Comparison of ENCODE assay signal across 17 mouse cellular contexts in genomic region chr17:26894342-26894741, GRCm38 (mm10). TPM values are rescaled to one million over a fixed set of nuclear protein-coding genes. Genes with fewer than 3 reads are reported as not detected.
DNase-seq lines count a peak whose midpoint lies in the region; ATAC-seq and TF ChIP-seq lines count a peak whose summit lies in the region.
"Had no signal": no experiment of that assay in that cellular context is flagged by ENCODE, and none has a peak within 500 bp of the region (broad histone marks: within the 10 kb centered on the region; RNA-seq: fewer than 3 reads in every experiment).

No protein-coding gene starts in this region.

- H3K9me3 ChIP-seq in heart, embryonic 15.5 days (replicated peaks), result no peaks in the 10 kb centered on the region
- H3K9me3 ChIP-seq in heart, embryonic 11.5 days (replicated peaks; ENCODE audit: control insufficient read depth, low read length), result no peaks in the 10 kb centered on the region
- H3K9me3 ChIP-seq: embryonic facial prominence, embryonic 12.5 days; liver, embryonic 12.5 days; midbrain, embryonic 10.5 days had no signal

- 61% methylated on average over 6 of the region's 6 CpGs for WGBS in heart, embryonic 15.5 days
- WGBS in heart, embryonic 11.5 days (ENCODE audit: insufficient replicate concordance), result 74% methylated on average over 6 of the region's 6 CpGs

- DNase-seq in lung, postnatal 36 days, result peak; percentile 18
- no peak for DNase-seq in lung, postnatal 10 days
- DNase-seq in layer of hippocampus, adult 9-11 months, result peak; percentile 77
- DNase-seq in gastrocnemius, postnatal 4 days (ENCODE audit: low spot score in 2 of 2), result no peak
- DNase-seq in spleen, postnatal 36 days (ENCODE audit: low spot score in 2 of 2), result no peak
- DNase-seq: adrenal gland, postnatal 36 days; cerebellum, adult 8-10 months; gastrocnemius, postnatal 14 days; kidney, postnatal 10 days had no signal

- no peak for TF ChIP-seq CTCF in cortical plate, adult 2 months (IDR thresholded peaks at IDR 0.05; ENCODE audit: extremely low read depth, insufficient read depth, low read length)

- H3K27me3 ChIP-seq in heart, embryonic 15.5 days, result no peaks in the 10 kb centered on the region
- H3K27me3 ChIP-seq in heart, embryonic 11.5 days (ENCODE audit: control insufficient read depth, insufficient read depth, low read length), result no peaks in the 10 kb centered on the region

- no peak for ATAC-seq in heart, embryonic 15.5 days (replicated peaks; ENCODE audit: insufficient number of reproducible peaks, insufficient read depth, low FRiP score, low read depth)
- ATAC-seq in heart, embryonic 11.5 days (replicated peaks; ENCODE audit: insufficient number of reproducible peaks, low FRiP score, low TSS enrichment), result no peak
- ATAC-seq: inflammation-experienced regulatory T-cells, adult 6 months; liver, embryonic 12.5 days had no signal

- H3K36me3 ChIP-seq in heart, embryonic 15.5 days, result no peaks in the 10 kb centered on the region
- H3K36me3 ChIP-seq in heart, embryonic 11.5 days (ENCODE audit: control insufficient read depth, insufficient read depth, low read length), result no peaks in the 10 kb centered on the region
- H3K36me3 ChIP-seq: embryonic facial prominence, embryonic 12.5 days; liver, embryonic 12.5 days; midbrain, embryonic 10.5 days had no signal

- H3K4me3 ChIP-seq in heart, embryonic 15.5 days, result no peak overlapping the region
- H3K4me3 ChIP-seq in heart, embryonic 11.5 days (ENCODE audit: low read depth, low read length), result no peak overlapping the region
- no peak overlapping the region for H3K4me3 ChIP-seq in cortical plate, adult 2 months (ENCODE audit: insufficient read depth, low read length)
- H3K4me3 ChIP-seq: embryonic facial prominence, embryonic 12.5 days; liver, embryonic 12.5 days; midbrain, embryonic 10.5 days had no signal

- peak overlapping the region; percentile 96 for H3K27ac ChIP-seq in heart, embryonic 15.5 days
- H3K27ac ChIP-seq in heart, embryonic 11.5 days (ENCODE audit: low read depth, low read length), result no peak overlapping the region
- H3K27ac ChIP-seq in cortical plate, adult 2 months (ENCODE audit: insufficient read depth, low read length), result peak overlapping the region; percentile 63
- H3K27ac ChIP-seq: embryonic facial prominence, embryonic 12.5 days; liver, embryonic 12.5 days; midbrain, embryonic 10.5 days had no signal

- no peak overlapping the region for H3K9ac ChIP-seq in heart, embryonic 15.5 days
- no peak overlapping the region for H3K9ac ChIP-seq in heart, embryonic 11.5 days (ENCODE audit: low read depth, low read length)
- H3K9ac ChIP-seq: embryonic facial prominence, embryonic 12.5 days; liver, embryonic 12.5 days had no signal

- no peak overlapping the region for H3K4me2 ChIP-seq in heart, embryonic 15.5 days
- H3K4me2 ChIP-seq in heart, embryonic 11.5 days, result no peak overlapping the region
- H3K4me2 ChIP-seq: embryonic facial prominence, embryonic 12.5 days; liver, embryonic 12.5 days had no signal

- TF ChIP-seq POLR2A in cortical plate, adult 2 months (IDR thresholded peaks at IDR 0.05; ENCODE audit: extremely low read depth, insufficient read depth, low read length), result no peak

- H3K4me1 ChIP-seq in heart, embryonic 15.5 days (replicated peaks), result peaks cover 40% of the 10 kb centered on the region
- H3K4me1 ChIP-seq in heart, embryonic 11.5 days (ENCODE audit: control insufficient read depth, insufficient read depth, low read length), result peaks cover 31% of the 10 kb centered on the region
- peaks cover 13% of the 10 kb centered on the region for H3K4me1 ChIP-seq in cortical plate, adult 2 months (ENCODE audit: control insufficient read depth, insufficient read depth, low read length)

RNA-seq across cellular contexts. Expression of gene Kifc5b, which starts 22.5 kb away (rescaled TPM):
- polyA plus RNA-seq in heart, embryonic 15.5 days (2015; fragmentation: Nextera tagmentation; extraction: Ambion mirVana), result 5.3 and 7.4 TPM in 2 replicates
- polyA plus RNA-seq in heart, embryonic 11.5 days (2014; fragmentation: Nextera tagmentation; extraction: Ambion mirVana), result 6.3 and 6.9 TPM in 2 replicates
- polyA plus RNA-seq in cortical plate, adult 2 months (2012; rRNA removed), result 3.9 TPM in 2 replicates
- total RNA-seq in gastrocnemius, postnatal 4 days (2021), result 1 to 10 TPM; 6.1 to 8.5 TPM

RNA-seq across cellular contexts. Expression of gene Phf1, which starts 38.5 kb away (rescaled TPM):
- polyA plus RNA-seq in heart, embryonic 15.5 days (2015; fragmentation: Nextera tagmentation; extraction: Ambion mirVana), result 7.3 and 9.5 TPM in 2 replicates
- 5.7 and 5.9 TPM in 2 replicates for polyA plus RNA-seq in heart, embryonic 11.5 days (2014; fragmentation: Nextera tagmentation; extraction: Ambion mirVana)
- polyA plus RNA-seq in cortical plate, adult 2 months (2012; rRNA removed), result 47.7 and 48.1 TPM in 2 replicates
- 10 to 100 TPM in 1 of 2 experiments, 1 to 10 TPM in 1; 9.6 to 10.9 TPM for total RNA-seq in gastrocnemius, postnatal 4 days (2021)

RNA-seq across cellular contexts. Expression of gene Cuta, which starts 45.0 kb away (rescaled TPM):
- polyA plus RNA-seq in heart, embryonic 15.5 days (2015; fragmentation: Nextera tagmentation; extraction: Ambion mirVana), result 144 and 160 TPM in 2 replicates
- polyA plus RNA-seq in heart, embryonic 11.5 days (2014; fragmentation: Nextera tagmentation; extraction: Ambion mirVana), result 134 and 145 TPM in 2 replicates
- polyA plus RNA-seq in cortical plate, adult 2 months (2012; rRNA removed), result 136 and 139 TPM in 2 replicates
- total RNA-seq in gastrocnemius, postnatal 4 days (2021), result 10 to 100 TPM; 90.4 to 92.8 TPM

RNA-seq across cellular contexts. Expression of gene Syngap1, which starts 46.7 kb away (rescaled TPM):
- polyA plus RNA-seq in heart, embryonic 15.5 days (2015; fragmentation: Nextera tagmentation; extraction: Ambion mirVana), result 0.60 and 1.0 TPM in 2 replicates
- polyA plus RNA-seq in heart, embryonic 11.5 days (2014; fragmentation: Nextera tagmentation; extraction: Ambion mirVana), result 2.9 and 3.7 TPM in 2 replicates
- 185 and 195 TPM in 2 replicates for polyA plus RNA-seq in cortical plate, adult 2 months (2012; rRNA removed)
- total RNA-seq in gastrocnemius, postnatal 4 days (2021), result 10 to 100 TPM; 20.8 to 23.8 TPM
- polyA plus RNA-seq: inflammation-experienced regulatory T-cells, adult 6 months had no signal

RNA-seq across cellular contexts. Expression of gene Nkx2-5, which starts 49.5 kb away (rescaled TPM):
- 131 and 147 TPM in 2 replicates for polyA plus RNA-seq in heart, embryonic 15.5 days (2015; fragmentation: Nextera tagmentation; extraction: Ambion mirVana)
- 157 and 159 TPM in 2 replicates for polyA plus RNA-seq in heart, embryonic 11.5 days (2014; fragmentation: Nextera tagmentation; extraction: Ambion mirVana)
- polyA plus RNA-seq in cortical plate, adult 2 months (2012; rRNA removed), result not detected in 2 replicates
- total RNA-seq in gastrocnemius, postnatal 4 days (2021), result not detected
- total RNA-seq: adrenal gland, postnatal 36 days; gastrocnemius, postnatal 14 days had no signal
- polyA plus RNA-seq: inflammation-experienced regulatory T-cells, adult 6 months; midbrain, embryonic 10.5 days; neural tube, embryonic 11.5 days had no signal

Comparison
In these comparisons a context has a peak if more than half of its experiments do, and no peak if none do; other contexts are left out.
1. DNase-seq: peak in lung, postnatal 36 days (single experiment) and layer of hippocampus, adult 9-11 months (single experiment); none in lung, postnatal 10 days (single experiment), gastrocnemius, postnatal 4 days (0 of 2) and spleen, postnatal 36 days (0 of 2).